Mouse (Mus musculus) spleen, adult 2 months (tissue): ENCODE measurements around the gene Stkld1.

Experiments
- CTCF ChIP-seq: fragments of 200-500 bp; IDR thresholded peaks from 2 replicates; pipeline ENCODE4 v1.5.1; 2011; ENCODE audit warnings: mild to moderate bottlenecking, inconsistent platforms; ENCODE audit not compliant: insufficient read depth, insufficient read length, insufficient replicate concordance; ENCODE audit errors: extremely low read depth
- POLR2A ChIP-seq: fragments of 200-500 bp; IDR thresholded peaks from 2 replicates; pipeline ENCODE4 v1.6.1; 2011; ENCODE audit warnings: low read depth, low read length, inconsistent platforms

DNA sequence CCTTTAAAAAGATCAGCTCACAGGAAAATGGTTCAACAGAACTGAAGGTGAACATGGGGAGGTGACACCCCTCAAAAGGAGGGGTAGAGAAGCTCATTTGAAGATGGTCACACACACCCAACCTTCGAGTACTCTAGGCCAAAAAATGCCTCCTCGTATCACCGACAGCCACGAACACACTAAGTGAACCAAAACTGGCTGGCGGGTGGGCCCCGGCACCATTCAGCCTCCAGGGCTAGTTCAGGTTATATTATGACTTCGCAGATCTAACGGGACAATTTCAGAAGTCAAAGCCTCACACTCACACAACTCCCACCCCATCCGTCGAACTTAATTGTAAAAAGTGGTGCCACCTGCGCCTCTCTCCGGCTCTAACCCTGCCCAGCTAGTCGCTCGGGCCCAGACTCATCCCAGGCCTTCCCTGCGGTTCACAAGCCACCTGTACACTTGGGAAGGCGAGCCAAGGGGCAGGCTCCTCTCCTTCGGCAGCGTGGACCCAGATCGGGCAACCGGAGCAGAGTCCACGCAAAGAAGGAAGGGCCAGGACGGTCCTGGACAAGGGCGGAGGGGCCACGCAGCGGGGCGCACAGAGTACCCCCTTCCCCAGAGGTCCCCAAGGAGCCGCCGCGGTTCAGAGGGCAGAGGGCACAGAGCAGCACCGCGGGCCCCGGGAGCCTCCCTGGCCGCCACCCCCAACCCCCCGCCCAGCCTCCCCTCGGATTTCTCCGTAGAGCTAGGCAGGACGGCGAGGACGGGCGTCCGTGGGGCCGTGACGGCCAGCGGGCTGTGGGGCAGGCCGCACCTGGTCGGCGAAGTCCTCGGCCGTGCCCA is 1.2 kb upstream of the Stkld1 start:
- no peak for TF ChIP-seq CTCF
- no peak for TF ChIP-seq POLR2A
